Mouse (Mus musculus) hindbrain, embryonic 10.5 days (tissue): ENCODE data around the gene Acbd4. TPM values are rescaled to one million over a fixed set of nuclear protein-coding genes. Genes with fewer than 3 reads are reported as not detected.

Experiments used
- DNase-seq: peaks from one replicate; pipeline ENCODE4 v3.0.0-alpha.2; 2017; ENCODE audit warnings: low spot score
- H3K27ac ChIP-seq: fragments of 300-500 bp; sonication (generic); 2 replicates; pipeline ENCODE4 v1.5.1; 2016; ENCODE audit warnings: mild to moderate bottlenecking, moderate library complexity
- H3K27me3 ChIP-seq: fragments of 300-500 bp; sonication (generic); 2 replicates; pipeline ENCODE4 v1.6.1; 2016; ENCODE audit warnings: mild to moderate bottlenecking; ENCODE audit not compliant: poor library complexity, insufficient read depth, severe bottlenecking
- H3K36me3 ChIP-seq: fragments of 300-500 bp; sonication (generic); 2 replicates; pipeline ENCODE4 v1.6.1; 2016; ENCODE audit warnings: mild to moderate bottlenecking, moderate library complexity
- H3K4me1 ChIP-seq: fragments of 300-500 bp; sonication (generic); replicated peaks from 2 replicates; pipeline ENCODE4 v1.6.1; 2016; ENCODE audit warnings: mild to moderate bottlenecking
- H3K4me3 ChIP-seq: fragments of 300-500 bp; sonication (generic); 2 replicates; pipeline ENCODE4 v1.5.1; 2016; ENCODE audit warnings: mild to moderate bottlenecking, moderate library complexity
- H3K9me3 ChIP-seq: fragments of 300-500 bp; sonication (generic); 2 replicates; pipeline ENCODE4 v1.6.1; 2016; ENCODE audit warnings: mild to moderate bottlenecking, moderate library complexity
- WGBS: fragments of 180-500 bp; shearing (Covaris S2); methylation state at CpG from one replicate; pipeline ENCODE4 v1.1.7; 2016; 5-methylcytosine and 5-hydroxymethylcytosine counted together
- polyA plus RNA-seq: library from polyadenylated mRNA; unstranded; fragments of >200 nt; fragmentation: Nextera tagmentation; extraction: Ambion mirVana; gene quantifications from 2 replicates; pipeline ENCODE4 v1.2.1, GENCODE M21; 2016

The Acbd4 gene
- polyA plus RNA-seq, 1 experiment from 2014 or later = 7.7 TPM

- Histone ChIP-seq H3K9me3 (no peaks in the 10 kb centered on the region), H3K27ac (peak overlapping the region; percentile 78; the same call in 1 of the 2 replicates), H3K36me3 (no peaks in the 10 kb centered on the region), H3K4me3 (peak overlapping the region; percentile 49), H3K4me1 (peaks cover 28% of the 10 kb centered on the region), H3K27me3 (peaks cover 41% of the 10 kb centered on the region)
- WGBS = 13% methylated on average over 10 of the region's 10 CpGs
- DNase-seq = no peak
Measured at GRCm38 (mm10) chr11:103111301-103111700, 9.8 kb downstream of the Acbd4 start.

- under 1% methylated on average over 28 of the region's 28 CpGs for WGBS
- peak; percentile 55 for DNase-seq
- Histone ChIP-seq H3K4me1 (peaks cover 34% of the 10 kb centered on the region), H3K27ac (peak overlapping the region; percentile 78), H3K36me3 (no peaks in the 10 kb centered on the region), H3K9me3 (no peaks in the 10 kb centered on the region), H3K27me3 (peaks cover 41% of the 10 kb centered on the region), H3K4me3 (peak overlapping the region; percentile 49)
Measured at GRCm38 (mm10) chr11:103111881-103112551, 10.5 kb downstream of the Acbd4 start.

DNA sequence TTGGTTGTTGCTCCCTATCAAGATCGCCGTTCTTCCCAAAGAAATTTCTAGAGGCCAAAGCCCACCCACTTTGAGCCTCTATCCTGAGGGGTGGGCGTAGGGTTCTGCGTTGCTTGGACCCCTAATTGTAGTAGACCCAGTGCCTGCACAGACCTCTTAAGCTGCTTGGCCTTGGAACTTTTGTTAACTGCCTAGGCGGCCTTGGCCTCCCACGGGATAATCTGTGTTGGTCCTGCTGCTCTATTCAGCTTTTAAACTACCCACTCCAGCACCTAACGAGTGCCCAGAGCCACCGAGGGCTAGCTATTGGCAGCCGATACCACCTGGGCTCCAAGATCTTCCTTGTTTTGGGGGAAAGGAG, 11.1 kb downstream of the Acbd4 start:
- DNase-seq = peak; percentile 29
- H3K36me3 ChIP-seq = no peaks in the 10 kb centered on the region
- no peaks in the 10 kb centered on the region for H3K9me3 ChIP-seq
- H3K4me1 ChIP-seq = peaks cover 39% of the 10 kb centered on the region
- peak overlapping the region; percentile 49 for H3K4me3 ChIP-seq
- 8% methylated on average over 9 of the region's 9 CpGs for WGBS
- H3K27me3 ChIP-seq = peaks cover 41% of the 10 kb centered on the region
- peak overlapping the region; percentile 78 for H3K27ac ChIP-seq

- WGBS = 29% methylated on average over 12 of the region's 12 CpGs
- no peak overlapping the region for H3K4me3 ChIP-seq
- H3K27me3 ChIP-seq = peaks cover 41% of the 10 kb centered on the region
- H3K36me3 ChIP-seq = no peaks in the 10 kb centered on the region
- no peak for DNase-seq
- no peaks in the 10 kb centered on the region for H3K9me3 ChIP-seq
- H3K27ac ChIP-seq = 0 out of 2 replicates have a peak overlapping the region, but pooled peaks have one; percentile 1
- peaks cover 44% of the 10 kb centered on the region for H3K4me1 ChIP-seq
Measured at GRCm38 (mm10) chr11:103113005-103113404, 11.5 kb downstream of the Acbd4 start.

- Histone ChIP-seq H3K9me3 (no peaks in the 10 kb centered on the region), H3K4me3 (no peak overlapping the region), H3K27ac (no peak overlapping the region), H3K4me1 (peaks cover 52% of the 10 kb centered on the region), H3K27me3 (peaks cover 41% of the 10 kb centered on the region), H3K36me3 (no peaks in the 10 kb centered on the region)
- WGBS = 78% methylated on average over 4 of the region's 4 CpGs
- no peak for DNase-seq
Measured at GRCm38 (mm10) chr11:103113771-103114170, 12.3 kb downstream of the Acbd4 start.

DNA sequence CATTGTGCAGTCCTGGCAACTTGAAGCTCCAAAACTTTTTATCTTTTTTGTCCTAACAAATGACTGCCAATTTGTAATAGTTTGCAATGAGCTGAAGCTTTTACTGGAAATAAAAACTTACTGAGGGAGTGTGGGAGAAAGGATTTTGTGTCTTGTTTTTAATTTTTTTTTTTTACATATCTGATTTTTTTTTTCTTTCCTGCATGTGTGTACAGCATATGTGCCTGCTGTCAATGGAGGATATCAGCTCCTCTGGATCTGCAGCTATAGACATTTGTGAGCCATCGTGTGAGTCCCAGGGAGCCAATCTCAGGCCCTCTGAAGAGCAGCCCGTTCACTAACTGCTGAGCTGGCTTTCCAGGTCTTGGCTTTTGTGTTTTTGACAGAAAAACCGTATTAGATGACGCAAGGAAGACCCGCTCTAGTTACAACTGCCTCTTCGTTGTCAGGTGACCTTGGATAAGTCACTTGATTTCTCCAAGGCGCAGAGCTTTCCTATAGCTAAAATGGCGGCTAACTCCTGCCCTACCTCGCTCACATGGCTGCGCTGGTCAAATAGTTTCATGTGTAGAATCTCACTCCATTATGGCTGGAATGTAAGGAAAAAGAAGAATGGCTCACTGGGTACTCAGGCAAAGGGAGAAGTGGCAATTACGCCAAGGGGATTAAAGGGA, 12.9 kb downstream of the Acbd4 start:
- H3K4me3 ChIP-seq = peak overlapping the region; percentile 61
- peaks cover 55% of the 10 kb centered on the region for H3K4me1 ChIP-seq
- peaks cover 41% of the 10 kb centered on the region for H3K27me3 ChIP-seq
- peak overlapping the region; percentile 95 for H3K27ac ChIP-seq
- DNase-seq = no peak
- no peaks in the 10 kb centered on the region for H3K9me3 ChIP-seq
- no peaks in the 10 kb centered on the region for H3K36me3 ChIP-seq
- WGBS = 87% methylated on average over 11 of the region's 11 CpGs

GRCm38 (mm10) chr11:103115163-103116007, 13.9 kb downstream of the Acbd4 start:
- Histone ChIP-seq H3K4me1 (peaks cover 58% of the 10 kb centered on the region), H3K4me3 (peak overlapping the region; percentile 61), H3K27me3 (peaks cover 37% of the 10 kb centered on the region), H3K36me3 (no peaks in the 10 kb centered on the region), H3K9me3 (no peaks in the 10 kb centered on the region), H3K27ac (peak overlapping the region; percentile 95)
- peak; percentile 83 for DNase-seq
- under 1% methylated on average over 34 of the region's 34 CpGs for WGBS

- Histone ChIP-seq H3K36me3 (no peaks in the 10 kb centered on the region), H3K4me1 (peaks cover 57% of the 10 kb centered on the region), H3K27ac (peak within 1 kb of the TSS; percentile 95), H3K9me3 (no peaks in the 10 kb centered on the region), H3K27me3 (peaks cover 29% of the 10 kb centered on the region), H3K4me3 (peak within 1 kb of the TSS; percentile 61)
- peak; percentile 100 for DNase-seq
- WGBS = under 1% methylated on average over 53 of the region's 53 CpGs
Measured at GRCm38 (mm10) chr11:103116008-103116818, 14.7 kb downstream of the Acbd4 start, which contains the start of gene Hexim1. TSS of gene Hexim1 (plus strand) at chr11:103116231.

GRCm38 (mm10) chr11:103116959-103117590, 15.6 kb downstream of the Acbd4 start:
- WGBS = under 1% methylated on average over 35 of the region's 35 CpGs
- peaks cover 20% of the 10 kb centered on the region for H3K27me3 ChIP-seq
- peak overlapping the region; percentile 61 for H3K4me3 ChIP-seq
- H3K9me3 ChIP-seq = no peaks in the 10 kb centered on the region
- peak; percentile 71 for DNase-seq
- no peaks in the 10 kb centered on the region for H3K36me3 ChIP-seq
- H3K4me1 ChIP-seq = peaks cover 48% of the 10 kb centered on the region
- peak overlapping the region; percentile 95 for H3K27ac ChIP-seq

DNA sequence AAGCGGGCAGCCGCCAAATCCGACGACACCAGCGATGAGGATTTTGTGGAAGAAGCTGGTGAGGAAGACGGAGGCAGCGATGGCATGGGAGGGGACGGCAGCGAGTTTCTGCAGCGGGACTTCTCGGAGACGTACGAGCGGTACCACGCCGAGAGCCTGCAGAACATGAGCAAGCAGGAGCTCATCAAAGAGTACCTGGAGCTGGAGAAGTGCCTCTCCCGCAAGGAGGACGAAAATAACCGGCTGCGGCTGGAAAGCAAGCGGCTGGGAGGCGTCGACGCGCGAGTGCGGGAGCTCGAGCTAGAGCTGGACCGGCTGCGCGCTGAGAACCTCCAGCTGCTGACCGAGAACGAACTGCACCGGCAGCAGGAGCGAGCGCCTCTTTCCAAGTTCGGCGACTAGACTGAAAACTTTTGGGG, 16.1 kb downstream of the Acbd4 start:
- peak overlapping the region; percentile 61 for H3K4me3 ChIP-seq
- peaks cover 43% of the 10 kb centered on the region for H3K4me1 ChIP-seq
- no peaks in the 10 kb centered on the region for H3K36me3 ChIP-seq
- under 1% methylated on average over 38 of the region's 38 CpGs for WGBS
- H3K27ac ChIP-seq = peak overlapping the region; percentile 95
- peaks cover 15% of the 10 kb centered on the region for H3K27me3 ChIP-seq
- no peaks in the 10 kb centered on the region for H3K9me3 ChIP-seq
- peak; percentile 64 for DNase-seq

DNA sequence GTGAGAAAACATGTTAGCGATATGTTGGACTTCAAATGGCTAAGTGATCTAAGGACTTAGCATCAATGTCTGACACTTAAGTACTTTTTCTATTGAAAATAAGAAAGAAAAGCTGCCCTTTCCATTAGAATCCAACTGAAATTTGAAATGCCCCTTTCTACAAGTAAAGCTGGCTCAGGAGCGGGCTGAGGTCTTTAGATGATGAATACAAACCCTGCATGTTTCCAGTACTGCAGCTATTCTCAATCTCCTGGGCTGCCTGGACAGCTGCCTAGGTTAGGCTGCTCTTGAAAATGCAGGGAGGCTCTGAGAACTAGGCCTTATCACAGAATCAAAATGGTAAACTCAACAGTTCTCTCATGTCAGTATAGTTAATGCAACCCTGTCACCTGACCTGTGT, 17.4 kb downstream of the Acbd4 start:
- no peak for DNase-seq
- Histone ChIP-seq H3K4me3 (no peak overlapping the region), H3K27me3 (peaks cover 2% of the 10 kb centered on the region), H3K27ac (no peak overlapping the region), H3K9me3 (no peaks in the 10 kb centered on the region), H3K4me1 (peaks cover 38% of the 10 kb centered on the region), H3K36me3 (no peaks in the 10 kb centered on the region)
- 92% methylated on average over 2 of the region's 2 CpGs for WGBS

GRCm38 (mm10) chr11:103119609-103120008, 18.1 kb downstream of the Acbd4 start:
- H3K27ac ChIP-seq = no peak overlapping the region
- H3K4me1 ChIP-seq = peaks cover 34% of the 10 kb centered on the region
- no peak for DNase-seq
- WGBS = 62% methylated on average over 5 of the region's 5 CpGs
- H3K9me3 ChIP-seq = no peaks in the 10 kb centered on the region
- no peak overlapping the region for H3K4me3 ChIP-seq
- no peaks in the 10 kb centered on the region for H3K27me3 ChIP-seq
- H3K36me3 ChIP-seq = no peaks in the 10 kb centered on the region
